Mouse (Mus musculus) lung, embryonic 14.5 days (tissue): ENCODE results near the gene Triml2. TPM values are rescaled to one million over a fixed set of nuclear protein-coding genes. Genes with fewer than 3 reads are reported as not detected.

ENCODE experiments used
- ATAC-seq: fragments of 200-750 bp; cut with Nextera tagmentation; 2 replicates; pipeline ENCODE4 v1.8.0; 2017; ENCODE audit warnings: mild to moderate bottlenecking, moderate TSS enrichment, moderate library complexity; ENCODE audit not compliant: insufficient read depth
- DNase-seq: peaks from one replicate; pipeline ENCODE4 v3.0.0-alpha.2; 2015
- H3K27ac ChIP-seq: fragments of 300-500 bp; sonication (generic); 2 replicates; pipeline ENCODE4 v1.5.1; 2014; ENCODE audit warnings: low read depth, mild to moderate bottlenecking, moderate library complexity
- H3K27me3 ChIP-seq: fragments of 300-500 bp; sonication (generic); 2 replicates; pipeline ENCODE4 v1.6.1; 2014; ENCODE audit warnings: low read length, control low read depth; ENCODE audit not compliant: insufficient read depth
- H3K36me3 ChIP-seq: fragments of 300-500 bp; sonication (generic); 2 replicates; pipeline ENCODE4 v1.6.1; 2014; ENCODE audit warnings: control low read depth; ENCODE audit not compliant: insufficient read depth
- H3K4me1 ChIP-seq: fragments of 300-500 bp; sonication (generic); 2 replicates; pipeline ENCODE4 v1.6.1; 2014; ENCODE audit warnings: antibody characterized with exemption, control low read depth; ENCODE audit not compliant: insufficient read depth
- H3K4me2 ChIP-seq: fragments of 300-500 bp; sonication (generic); 2 replicates; pipeline ENCODE4 v1.6.1; 2014; ENCODE audit warnings: mild to moderate bottlenecking
- H3K4me3 ChIP-seq: fragments of 300-500 bp; sonication (generic); 2 replicates; pipeline ENCODE4 v1.5.1; 2014; ENCODE audit warnings: low read depth, low read length
- H3K9ac ChIP-seq: fragments of 300-500 bp; sonication (generic); 2 replicates; pipeline ENCODE4 v1.6.1; 2014
- H3K9me3 ChIP-seq: fragments of 300-500 bp; sonication (generic); 2 replicates; pipeline ENCODE4 v1.6.1; 2016; ENCODE audit warnings: low read depth, low read length, control low read depth
- CTCF ChIP-seq: IDR thresholded peaks from 2 replicates; pipeline ENCODE4 v1.5.1; 2016; ENCODE audit warnings: antibody characterized with exemption, low read depth
- WGBS: fragments of 180-500 bp; shearing (Covaris S2); extraction: QIAGEN DNeasy Blood & Tissue Kit; methylation state at CpG from one replicate; pipeline ENCODE4 v1.1.7; 2014; 5-methylcytosine and 5-hydroxymethylcytosine counted together
- polyA plus RNA-seq: library from polyadenylated mRNA; unstranded; fragments of >200 nt; fragmentation: Nextera tagmentation; extraction: Ambion mirVana; gene quantifications from 2 replicates; pipeline ENCODE4 v1.2.1, GENCODE M21; 2014

The Triml2 gene
- polyA plus RNA-seq, 1 experiment from 2014 or later, result not detected

DNA sequence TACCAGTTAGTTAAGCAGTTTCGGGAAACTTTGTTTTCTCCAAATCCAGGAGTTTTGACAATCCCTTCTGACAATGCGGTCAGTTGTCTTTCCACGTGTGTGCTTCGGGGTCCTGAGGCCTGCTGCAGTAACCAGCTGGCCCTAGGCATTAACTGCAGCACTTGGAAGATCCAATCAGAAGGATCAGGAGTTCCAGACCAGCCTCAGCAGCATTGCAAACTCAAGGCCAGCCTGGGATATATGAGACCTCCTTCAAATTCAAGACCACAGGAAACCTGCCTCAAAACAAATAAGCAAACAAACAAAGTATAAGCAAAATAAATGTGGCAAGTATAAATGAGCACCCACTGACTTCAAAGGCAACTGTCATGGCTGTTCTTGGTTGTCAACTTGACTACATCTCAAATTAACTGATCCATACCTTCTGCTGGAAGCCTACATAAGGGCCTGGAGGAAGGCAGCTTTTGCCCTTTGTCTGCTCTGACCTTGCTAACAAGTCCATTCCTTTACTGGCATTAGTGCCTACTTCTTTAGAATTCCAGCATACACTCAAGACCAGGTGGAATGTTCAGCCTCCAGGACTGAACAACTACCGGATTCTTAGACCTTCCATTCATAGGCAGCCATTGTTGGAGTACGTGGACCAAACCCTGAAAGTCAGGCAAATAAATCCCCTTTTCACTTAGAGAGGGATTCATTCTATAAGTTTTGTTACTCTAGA is 3.4 kb upstream of the Triml2 start:
- H3K27me3 ChIP-seq, result no peaks in the 10 kb centered on the region
- no peak for TF ChIP-seq CTCF
- 89% methylated on average over 6 of the region's 6 CpGs for WGBS
- H3K9ac ChIP-seq, result no peak overlapping the region
- H3K4me2 ChIP-seq, result no peak overlapping the region
- DNase-seq, result no peak
- H3K4me3 ChIP-seq, result no peak overlapping the region
- no peaks in the 10 kb centered on the region for H3K36me3 ChIP-seq
- no peak for ATAC-seq
- no peaks in the 10 kb centered on the region for H3K4me1 ChIP-seq
- no peak overlapping the region for H3K27ac ChIP-seq
- no peaks in the 10 kb centered on the region for H3K9me3 ChIP-seq

DNA sequence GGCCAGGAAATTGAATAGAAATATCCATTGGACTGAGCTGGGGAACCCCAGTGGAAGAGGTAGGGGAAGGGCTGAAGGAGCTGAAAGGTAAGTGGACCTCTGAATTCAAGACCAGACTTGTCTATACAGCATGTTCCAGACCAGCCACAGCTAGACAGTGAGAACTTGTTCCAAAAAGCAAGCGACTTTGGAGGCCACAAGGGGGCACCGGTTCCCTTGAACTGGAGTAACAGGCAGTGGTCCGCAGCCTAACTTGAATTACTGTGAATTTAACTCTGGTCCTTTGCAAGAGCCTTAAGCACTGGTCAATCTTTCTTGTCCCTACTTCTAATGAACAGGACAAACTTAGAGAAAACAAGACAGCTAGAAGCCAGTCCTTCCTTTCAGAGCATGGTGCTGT is 2.1 kb upstream of the Triml2 start:
- DNase-seq, result peak; percentile 27
- 59% methylated on average over 3 of the region's 3 CpGs for WGBS

DNA sequence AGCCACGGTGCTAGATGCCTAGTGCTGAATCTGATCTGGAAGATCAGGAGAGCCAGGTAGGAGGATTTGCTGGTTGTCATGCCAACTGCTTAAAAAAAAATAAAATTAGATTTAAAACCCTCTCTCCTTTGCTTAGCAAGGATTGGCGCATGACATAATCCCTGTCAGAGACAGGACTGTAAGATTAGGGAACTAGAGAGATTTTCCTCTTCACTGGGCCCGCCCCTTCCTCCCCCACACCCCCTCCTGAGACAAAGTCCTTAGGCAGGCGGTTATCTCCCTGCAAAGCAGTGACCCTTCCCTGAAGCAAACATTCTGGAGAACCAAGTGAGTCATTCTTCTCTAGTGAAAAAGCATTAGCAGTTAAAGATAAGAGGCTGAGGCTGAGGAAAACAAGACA is 1.2 kb upstream of the Triml2 start:
- 25% methylated on average over 4 of the region's 4 CpGs for WGBS
- TF ChIP-seq CTCF, result no peak
- H3K9ac ChIP-seq, result no peak overlapping the region
- no peak overlapping the region for H3K27ac ChIP-seq
- no peak overlapping the region for H3K4me2 ChIP-seq
- peak; percentile 69; the same call in 1 of the 2 replicates for ATAC-seq
- H3K4me3 ChIP-seq, result no peak overlapping the region
- peak; percentile 5 for DNase-seq
- H3K4me1 ChIP-seq, result no peaks in the 10 kb centered on the region
- H3K27me3 ChIP-seq, result no peaks in the 10 kb centered on the region
- no peaks in the 10 kb centered on the region for H3K36me3 ChIP-seq
- no peaks in the 10 kb centered on the region for H3K9me3 ChIP-seq

More for the DNA sequence above, 2.1 kb upstream of the Triml2 start:
- no peak for ATAC-seq
- peak; percentile 37; the same call in 1 of the 2 replicates for TF ChIP-seq CTCF
- Histone ChIP-seq H3K27ac (no peak overlapping the region), H3K27me3 (no peaks in the 10 kb centered on the region), H3K36me3 (no peaks in the 10 kb centered on the region), H3K9ac (no peak overlapping the region), H3K4me3 (no peak overlapping the region), H3K9me3 (no peaks in the 10 kb centered on the region), H3K4me1 (no peaks in the 10 kb centered on the region), H3K4me2 (no peak overlapping the region)

DNA sequence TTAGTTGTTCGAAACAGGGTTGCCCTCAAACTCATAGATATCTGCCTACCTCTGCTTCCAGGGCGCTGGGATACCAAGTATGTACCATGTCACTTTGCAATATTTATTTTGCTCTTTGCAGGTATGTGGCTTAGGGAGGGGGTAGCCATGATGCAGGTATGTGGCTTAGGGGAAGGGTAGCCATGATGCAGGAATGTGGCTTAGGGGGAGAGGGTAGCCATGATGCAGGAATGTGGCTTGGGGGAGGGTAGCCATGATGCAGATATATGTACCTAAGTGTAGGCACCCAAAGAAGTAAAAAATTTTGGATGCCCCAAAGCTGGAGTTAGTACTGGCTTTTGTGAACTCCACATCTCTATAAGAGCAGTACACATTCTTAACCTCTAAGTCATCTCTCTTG is 1.9 kb downstream of the Triml2 start:
- Histone ChIP-seq H3K9me3 (no peaks in the 10 kb centered on the region), H3K27me3 (no peaks in the 10 kb centered on the region), H3K4me3 (no peak overlapping the region), H3K9ac (no peak overlapping the region), H3K4me2 (no peak overlapping the region), H3K27ac (no peak overlapping the region), H3K4me1 (no peaks in the 10 kb centered on the region), H3K36me3 (no peaks in the 10 kb centered on the region)
- ATAC-seq, result no peak
- 84% methylated on average over 2 of the region's 2 CpGs for WGBS
- TF ChIP-seq CTCF, result no peak
- DNase-seq, result no peak

DNA sequence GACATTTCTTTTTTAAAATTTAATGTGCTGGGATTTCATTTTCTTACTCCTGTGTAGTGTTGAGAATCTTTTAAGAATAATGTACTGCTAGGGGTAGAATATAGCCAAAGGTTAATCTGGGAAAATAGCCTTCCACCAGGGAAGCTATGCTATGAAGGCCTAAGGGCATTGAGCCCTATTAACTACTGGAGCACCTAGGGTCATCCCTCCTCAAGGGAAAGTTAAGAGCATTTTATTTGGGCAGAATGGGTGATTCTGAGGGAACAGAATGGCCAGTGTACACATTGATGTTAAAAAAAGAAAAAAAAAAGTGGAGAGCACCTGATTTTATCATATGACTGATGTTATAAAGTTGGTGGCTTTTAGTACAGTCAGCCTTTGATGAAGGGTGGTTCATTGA is 35.2 kb downstream of the Triml2 start:
- Histone ChIP-seq H3K9ac (no peak overlapping the region), H3K36me3 (no peaks in the 10 kb centered on the region), H3K4me1 (no peaks in the 10 kb centered on the region), H3K27me3 (no peaks in the 10 kb centered on the region), H3K4me2 (no peak overlapping the region), H3K9me3 (no peaks in the 10 kb centered on the region), H3K4me3 (no peak overlapping the region), H3K27ac (no peak overlapping the region)
- DNase-seq (no peak), ATAC-seq (no peak)
- no peak for TF ChIP-seq CTCF

DNA sequence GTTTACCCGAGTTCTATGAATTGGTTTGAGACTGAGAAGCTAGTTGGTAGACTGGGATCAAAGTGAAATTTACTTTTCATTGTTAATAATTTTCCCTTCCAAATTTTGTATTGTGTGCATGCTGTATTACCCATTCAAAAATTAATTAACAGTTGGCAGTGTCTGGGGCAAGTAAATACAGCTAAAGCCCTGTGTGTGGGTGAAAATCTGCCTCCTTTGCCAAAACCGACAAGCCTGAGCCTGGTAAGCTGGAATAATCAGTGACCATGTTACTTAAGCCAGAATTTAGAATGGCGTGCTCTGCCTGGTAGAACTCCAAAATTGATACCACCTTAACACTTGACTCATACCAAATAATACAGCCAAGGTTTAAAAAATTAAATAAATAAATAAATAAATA is 63.0 kb downstream of the Triml2 start:
- TF ChIP-seq CTCF, result no peak
- Histone ChIP-seq H3K9ac (no peak overlapping the region), H3K4me2 (no peak overlapping the region), H3K4me1 (no peaks in the 10 kb centered on the region), H3K27ac (no peak overlapping the region), H3K27me3 (no peaks in the 10 kb centered on the region), H3K4me3 (no peak overlapping the region), H3K36me3 (no peaks in the 10 kb centered on the region), H3K9me3 (no peaks in the 10 kb centered on the region)
- no peak for ATAC-seq
- WGBS, result 74% methylated on average over 3 of the region's 3 CpGs
- DNase-seq, result no peak

Other genes with a start within 250 kb of the Triml2 start
- gene Triml1, start 39.1 kb upstream of the Triml2 start, polyA plus RNA-seq, result not detected in 2 replicates
- gene Zfp42, start 126.4 kb downstream of the Triml2 start, polyA plus RNA-seq, result not detected in 2 replicates